Mouse (Mus musculus) frontal cortex, postnatal 25 days (tissue): ENCODE measurements around the gene Bmp2k.

Source experiments
- DNase-seq, 2 experiments: peaks; one replicate each; pipeline ENCODE4 v3.0.0; 2022; ENCODE audit warnings: low spot score in 2 of 2

Bmp2k gene

DNA sequence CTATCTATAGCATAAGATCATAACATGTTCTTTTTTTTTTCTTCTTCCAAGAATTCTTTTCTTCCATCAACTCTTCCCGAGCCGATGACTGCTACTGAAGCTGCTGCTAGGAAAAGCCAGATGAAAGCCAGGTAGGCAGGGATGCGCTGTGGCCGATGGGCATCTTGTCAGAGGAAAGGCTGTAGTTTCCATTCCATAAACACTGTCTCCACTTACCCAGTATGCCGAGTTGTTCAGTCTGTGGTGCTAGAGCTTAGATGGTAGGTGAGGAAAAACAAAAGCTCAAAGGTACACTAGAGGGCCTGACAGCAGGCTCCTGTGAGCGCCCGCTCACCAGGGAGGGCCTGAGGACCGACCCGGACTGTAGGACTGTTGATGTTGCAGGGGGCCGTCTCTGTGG is 57.3 kb downstream of the Bmp2k start:
- no peak for DNase-seq

DNA sequence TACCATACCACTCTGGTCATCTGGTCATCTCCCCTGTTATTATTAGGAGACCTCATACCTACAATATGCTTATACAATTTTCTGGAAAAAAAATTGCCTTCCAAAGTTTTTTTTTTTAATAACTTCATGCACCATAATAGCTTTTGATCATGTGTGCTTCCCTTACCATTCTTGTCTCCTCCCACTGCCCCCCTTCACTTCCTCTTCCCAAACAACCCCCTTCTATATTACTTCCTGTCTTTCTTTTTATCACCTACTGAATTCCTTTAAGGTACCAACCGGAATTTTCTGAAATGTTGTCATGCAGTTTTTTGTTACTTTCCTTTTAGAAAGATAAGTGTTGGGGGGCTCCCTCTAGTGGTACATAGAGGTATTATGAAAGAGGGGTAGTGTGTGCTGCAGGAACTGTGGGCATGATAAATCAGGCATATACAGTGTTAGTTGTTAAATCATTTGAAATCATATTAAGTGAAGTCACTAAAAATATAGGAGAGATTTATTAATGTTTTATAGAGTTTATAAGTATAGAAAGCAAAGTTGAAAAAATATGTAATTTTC is 58.1 kb downstream of the Bmp2k start:
- no peak for DNase-seq

DNA sequence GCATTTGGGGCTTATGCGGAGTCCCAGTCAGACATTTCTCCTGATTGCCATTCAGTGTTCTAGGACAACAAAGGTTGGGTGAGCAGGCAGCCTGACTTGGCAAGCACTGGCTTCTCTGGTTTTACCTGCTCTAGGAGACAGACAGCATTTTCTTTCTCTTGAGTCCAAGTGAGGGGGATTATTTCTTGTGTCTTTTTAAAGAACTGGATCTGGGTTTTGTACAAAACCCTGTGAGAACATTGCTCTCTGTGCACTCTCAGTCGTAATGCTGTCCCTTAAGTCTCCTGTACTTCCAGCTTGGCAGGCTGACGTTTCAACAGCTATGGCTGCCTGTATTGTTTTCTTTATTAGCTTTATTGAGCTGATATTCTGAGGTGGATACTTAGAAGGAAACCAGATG is 58.9 kb downstream of the Bmp2k start:
- DNase-seq: no peak

DNA sequence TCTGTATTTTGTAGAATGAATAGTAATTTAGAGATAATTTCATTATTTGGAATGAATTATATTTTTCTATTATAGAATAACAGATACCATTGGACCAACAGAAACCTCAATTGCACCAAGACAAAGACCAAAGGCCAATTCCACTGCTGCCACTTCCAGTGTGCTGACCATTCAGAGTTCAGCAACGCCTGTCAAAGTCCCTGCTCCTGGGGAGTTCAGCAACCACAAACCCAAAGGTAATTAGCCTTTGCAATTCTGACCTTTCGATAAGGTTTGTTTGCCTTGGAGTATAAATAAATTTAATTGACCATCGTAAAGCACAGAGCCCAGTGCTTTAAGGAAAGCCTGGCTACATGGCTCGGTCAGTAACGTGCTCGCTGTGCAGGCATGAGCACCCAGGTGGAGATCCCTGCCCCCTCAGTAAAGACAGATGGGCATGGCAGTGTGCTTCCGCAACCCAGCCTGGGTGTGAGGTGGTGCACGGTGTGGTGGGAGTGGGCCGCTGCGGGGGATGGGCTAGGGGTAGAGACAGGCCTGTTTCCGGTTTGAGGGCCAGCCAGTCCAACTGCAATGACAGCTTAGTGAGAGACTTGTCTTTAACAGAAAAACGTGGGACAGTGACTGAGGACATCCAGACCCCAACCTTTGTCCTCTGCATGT is 59.4 kb downstream of the Bmp2k start:
- DNase-seq: no peak

DNA sequence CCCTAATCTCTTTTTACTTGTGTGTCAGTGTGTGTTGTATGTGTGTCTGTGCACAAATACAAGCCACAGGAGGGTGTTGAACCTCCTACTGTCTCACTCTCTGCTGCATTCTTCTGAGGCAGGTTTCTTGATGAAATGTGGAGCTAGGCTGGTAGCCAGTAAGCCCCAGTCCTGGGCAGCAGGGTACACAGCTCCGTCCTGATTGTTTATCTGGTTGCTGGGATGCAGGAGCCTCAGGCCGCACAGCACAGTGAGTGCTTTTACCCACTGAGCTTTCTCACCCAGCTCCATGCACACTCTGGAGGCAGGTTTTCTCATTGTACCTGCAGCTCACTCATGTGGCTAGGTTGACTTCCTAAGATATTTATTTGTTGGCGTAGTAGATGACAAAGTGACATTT is 63.4 kb downstream of the Bmp2k start:
- no peak for DNase-seq

DNA sequence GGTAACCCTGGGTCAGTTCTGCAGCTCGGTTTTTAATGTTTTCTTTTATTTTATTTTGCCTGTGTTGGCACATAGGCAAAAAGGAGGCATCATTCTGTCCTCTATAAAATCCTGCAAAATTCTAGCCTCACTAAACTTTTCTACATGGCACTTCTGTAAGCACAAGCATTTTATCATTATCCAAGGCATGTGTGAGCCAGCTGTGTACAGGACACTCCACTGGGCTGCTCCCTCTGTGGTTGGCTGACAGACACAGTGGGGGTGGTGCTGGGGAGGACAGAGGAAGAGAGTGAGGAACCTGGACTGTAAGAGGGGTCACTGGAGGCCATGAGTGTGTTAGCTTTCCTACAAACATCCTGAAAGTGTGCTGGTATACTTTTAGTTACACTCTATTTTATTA is 64.6 kb downstream of the Bmp2k start:
- DNase-seq: no peak

DNA sequence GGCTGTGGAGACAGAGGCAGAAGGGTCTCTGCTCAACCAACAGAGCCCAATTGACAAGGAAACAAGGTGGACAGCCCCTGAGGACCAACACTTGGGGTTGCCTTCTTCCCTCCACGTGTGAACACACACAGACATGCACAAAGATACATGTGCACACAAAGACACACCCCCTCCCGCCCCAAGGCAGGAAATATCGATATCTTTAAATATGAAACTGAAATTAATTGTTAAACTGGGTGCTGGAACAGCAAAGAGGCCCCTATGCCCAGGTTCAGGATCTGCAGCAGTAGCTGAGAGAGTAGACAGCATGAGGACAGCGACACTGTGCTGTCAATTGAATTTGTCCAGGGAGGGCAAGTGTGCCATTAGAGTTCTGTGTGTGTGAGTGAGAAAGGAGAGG is 68.3 kb downstream of the Bmp2k start:
- no peak for DNase-seq

DNA sequence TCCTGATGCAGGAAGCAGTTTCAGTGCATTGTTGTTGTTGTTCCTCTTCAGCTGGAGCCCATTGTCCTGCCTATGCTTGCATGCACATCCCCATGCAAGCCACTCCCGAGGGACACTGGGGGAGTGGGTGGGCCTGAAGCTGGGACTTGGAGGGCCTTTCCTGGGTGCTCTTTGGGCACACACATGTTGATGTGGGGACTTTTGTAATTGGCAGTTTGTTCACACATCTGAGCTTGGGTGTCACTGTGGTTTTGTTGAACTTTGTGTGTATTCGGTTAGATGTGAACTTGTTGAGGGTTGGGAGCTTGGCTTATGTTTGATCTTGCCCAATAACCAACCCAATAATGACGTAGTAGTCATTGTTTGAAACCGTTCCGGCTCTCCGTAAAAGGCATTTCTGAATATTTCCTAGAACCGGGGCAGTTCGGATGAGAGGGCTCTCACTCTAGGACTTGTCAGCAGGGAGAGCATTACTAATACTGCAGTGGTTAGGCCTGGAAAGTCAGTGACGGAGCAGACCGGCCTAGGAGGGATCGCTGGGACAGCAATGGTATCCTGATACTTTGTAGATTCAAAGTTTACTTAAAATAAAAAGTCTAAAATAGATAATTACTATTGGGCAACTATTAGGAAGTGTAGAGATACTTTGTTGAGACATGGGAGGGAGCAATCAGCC is 78.1 kb downstream of the Bmp2k start:
- no peak for DNase-seq

DNA sequence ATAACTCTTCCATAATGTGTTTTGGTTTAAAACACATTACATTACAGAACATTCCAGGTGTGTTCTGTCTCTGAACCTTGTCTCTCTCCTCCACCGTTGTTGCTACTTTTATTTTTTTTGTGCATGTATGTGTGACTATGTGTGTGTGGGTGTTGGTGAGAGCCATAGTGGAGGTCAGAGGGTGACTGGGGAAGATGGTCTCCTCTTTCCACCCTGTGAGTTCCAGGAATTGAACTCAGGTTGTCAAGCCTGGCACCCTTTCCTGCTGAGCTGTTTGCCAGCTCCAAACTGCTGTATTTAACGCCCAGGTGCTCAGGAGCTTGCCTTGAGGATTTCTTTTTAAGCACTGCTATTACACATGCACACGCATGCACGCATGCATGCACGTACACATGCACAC is 78.7 kb downstream of the Bmp2k start:
- no peak for DNase-seq

DNA sequence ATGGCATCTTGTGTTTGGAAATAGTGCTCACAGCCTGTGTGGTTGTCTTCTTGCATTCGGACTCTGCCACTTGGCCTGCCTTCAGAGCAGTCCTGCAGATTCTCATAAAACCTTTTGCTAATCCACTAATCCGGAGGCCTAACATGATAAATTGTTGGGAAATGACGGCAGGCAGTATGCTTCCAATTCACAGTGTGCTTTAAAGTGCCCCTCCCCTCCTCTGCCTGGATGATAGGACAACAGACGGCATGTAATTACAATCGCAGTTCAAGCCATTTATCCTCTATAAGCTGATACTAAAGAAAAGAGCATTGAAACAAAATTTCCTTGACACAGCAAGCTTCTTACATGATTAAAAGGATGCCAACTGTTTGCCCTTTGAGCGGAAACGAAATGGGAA is 80.2 kb downstream of the Bmp2k start:
- DNase-seq: no peak

DNA sequence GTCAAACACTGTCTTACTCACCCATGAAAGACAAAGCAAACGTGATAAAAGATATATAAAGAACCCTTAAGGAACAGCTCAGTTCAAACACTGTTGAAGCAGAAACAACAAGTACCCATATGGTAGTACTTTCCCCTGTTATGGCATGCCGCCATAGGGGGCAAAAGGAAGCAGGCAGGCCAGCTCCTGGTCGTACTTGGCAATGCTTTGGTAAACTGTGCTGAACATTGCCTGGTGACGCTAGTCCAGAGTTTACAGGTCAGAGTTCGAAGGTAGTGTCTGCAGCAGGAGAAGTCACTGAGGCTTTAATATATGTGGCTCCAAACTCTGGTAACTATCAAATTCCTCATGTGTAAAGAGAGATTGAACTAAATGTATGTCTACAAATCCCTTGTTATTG is 81.2 kb downstream of the Bmp2k start:
- no peak for DNase-seq

DNA sequence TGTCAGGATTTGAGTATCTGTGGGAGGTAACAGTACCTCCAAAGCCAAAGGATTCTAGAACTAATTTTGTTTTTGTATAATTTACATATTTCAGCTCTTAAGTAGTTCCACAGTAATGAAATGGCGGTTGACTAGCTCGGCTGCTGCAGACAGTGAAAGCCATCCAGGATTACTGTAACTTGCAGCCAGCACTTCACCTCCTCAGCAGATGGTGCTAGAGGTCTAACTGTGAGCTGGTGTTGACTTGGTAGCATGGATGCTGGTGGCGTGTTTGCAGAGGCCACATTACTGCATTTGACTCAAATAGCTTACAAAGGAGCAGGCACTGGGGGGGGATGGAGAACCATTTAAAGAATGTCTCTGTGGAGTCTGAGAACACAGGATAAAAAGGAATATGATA is 84.0 kb downstream of the Bmp2k start:
- DNase-seq: peak in 1 of 2 experiments; percentile 28

DNA sequence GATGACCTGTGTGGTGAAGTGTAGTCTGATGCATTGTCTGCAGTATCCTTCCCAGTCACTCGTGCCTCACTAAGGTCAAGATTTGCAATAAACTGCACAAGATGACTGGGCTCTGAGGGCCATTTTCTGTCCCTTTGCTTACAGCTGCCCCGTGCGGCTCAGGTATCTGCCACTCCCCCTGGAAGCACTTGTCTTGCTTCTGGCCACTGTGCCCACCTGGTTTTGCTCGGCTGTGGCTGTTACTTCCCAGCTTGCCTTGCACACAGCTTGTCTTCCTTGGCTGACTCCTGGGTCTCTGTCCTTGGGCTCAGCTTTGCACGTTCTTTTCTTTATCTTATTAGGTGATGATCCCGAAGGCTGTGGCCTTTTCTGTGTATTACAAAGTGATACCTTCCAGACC is 86.2 kb downstream of the Bmp2k start:
- DNase-seq: no peak

DNA sequence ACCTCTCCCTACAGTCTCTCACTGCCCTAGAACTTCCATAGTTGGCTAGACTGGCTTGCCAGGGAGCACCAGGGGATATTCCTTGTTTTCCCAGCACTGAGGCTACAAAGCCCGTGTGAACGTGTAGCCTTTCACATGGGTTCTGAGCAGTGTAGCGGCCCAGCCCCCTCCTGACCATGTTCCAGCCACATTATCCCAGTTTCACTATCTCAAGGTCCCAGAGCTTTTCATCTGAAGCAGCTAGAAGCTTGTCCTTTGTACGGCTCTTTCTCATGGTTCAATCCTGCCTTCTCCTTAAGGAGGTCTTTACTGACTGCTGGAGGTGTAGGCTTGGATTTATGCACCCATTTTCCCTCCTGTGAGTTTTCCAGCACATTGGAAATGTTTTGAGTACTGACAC is 87.1 kb downstream of the Bmp2k start:
- no peak for DNase-seq

DNA sequence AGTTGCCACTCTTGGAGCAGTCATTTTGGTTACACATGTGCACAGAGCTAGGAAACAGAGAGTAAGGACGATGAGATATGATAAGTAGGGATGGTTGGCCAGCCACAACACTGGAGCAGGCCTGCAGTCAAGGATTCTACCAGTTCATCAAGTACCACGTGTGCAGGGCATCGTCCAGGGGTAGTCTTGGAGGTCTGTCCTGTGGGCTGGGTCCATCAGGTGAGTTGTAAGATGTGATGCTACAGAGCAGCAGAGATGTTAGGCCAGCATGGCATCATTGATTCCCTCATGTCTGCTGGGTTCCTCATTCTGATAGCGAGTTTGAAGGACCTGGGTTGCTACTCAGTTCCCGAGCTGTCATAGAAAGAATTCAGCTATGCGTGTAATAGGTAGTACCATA is 87.6 kb downstream of the Bmp2k start:
- no peak for DNase-seq

DNA sequence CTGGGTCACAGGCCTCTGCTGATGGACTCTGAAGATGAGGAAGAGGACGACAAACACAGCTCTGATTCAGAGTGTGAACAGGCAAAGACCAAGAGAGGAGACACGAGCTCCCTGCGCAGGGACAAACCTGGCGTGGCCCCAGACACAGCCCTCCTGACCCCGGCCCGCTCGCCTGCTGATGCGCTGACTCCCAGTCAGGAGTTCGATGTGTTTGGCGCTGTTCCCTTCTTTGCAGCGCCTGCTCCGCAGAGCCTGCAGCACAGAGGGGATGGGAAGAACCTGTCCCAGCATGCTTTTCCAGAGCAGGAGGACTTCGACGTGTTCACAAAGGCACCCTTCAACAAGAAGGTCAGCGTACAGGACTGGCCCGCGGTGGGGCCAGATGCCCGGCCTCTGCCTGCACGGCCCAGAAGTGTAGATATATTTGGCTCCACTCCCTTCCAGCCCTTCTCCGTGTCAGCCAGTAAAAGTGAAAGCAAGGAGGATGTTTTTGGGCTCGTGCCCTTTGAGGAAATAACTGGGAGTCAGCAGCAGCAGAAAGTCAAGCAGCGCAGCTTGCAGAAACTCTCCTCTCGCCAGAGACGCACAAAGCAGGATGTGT is 89.6 kb downstream of the Bmp2k start:
- DNase-seq: no peak

DNA sequence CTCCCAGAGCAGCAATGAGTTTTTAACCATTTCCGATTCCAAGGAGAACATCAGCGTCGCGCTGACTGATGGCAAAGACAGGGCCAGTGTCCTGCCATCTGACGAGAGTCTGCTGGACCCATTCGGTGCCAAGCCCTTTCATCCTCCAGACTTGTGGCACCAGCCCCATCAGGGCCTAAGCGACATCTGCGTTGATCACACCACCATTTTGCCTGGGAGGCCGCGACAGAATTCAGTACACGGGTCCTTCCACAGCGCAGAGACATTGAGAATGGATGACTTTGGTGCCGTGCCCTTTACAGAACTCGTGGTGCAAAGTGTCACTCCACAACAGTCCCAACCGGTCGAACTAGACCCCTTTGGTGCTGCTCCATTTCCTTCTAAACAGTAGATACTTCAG is 90.3 kb downstream of the Bmp2k start:
- no peak for DNase-seq

DNA sequence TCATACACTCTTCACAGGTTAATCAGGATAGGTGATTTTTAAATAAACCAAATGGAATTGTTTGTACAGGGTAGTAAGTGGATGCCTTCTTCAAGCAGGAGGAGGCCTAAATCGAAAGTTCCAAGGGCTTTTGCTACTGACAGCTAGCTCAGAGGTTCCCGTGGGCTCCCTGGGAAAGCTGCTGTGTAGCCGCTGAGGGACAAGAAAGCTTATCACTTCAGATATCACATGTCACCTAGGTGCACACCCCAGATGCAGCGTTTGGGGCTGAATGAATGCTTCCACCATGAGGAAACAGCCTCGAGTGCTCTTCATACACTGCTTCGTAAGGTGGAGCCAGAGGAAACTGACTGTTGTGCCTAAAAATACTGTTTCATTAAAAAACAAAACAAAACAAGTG is 90.7 kb downstream of the Bmp2k start:
- no peak for DNase-seq

DNA sequence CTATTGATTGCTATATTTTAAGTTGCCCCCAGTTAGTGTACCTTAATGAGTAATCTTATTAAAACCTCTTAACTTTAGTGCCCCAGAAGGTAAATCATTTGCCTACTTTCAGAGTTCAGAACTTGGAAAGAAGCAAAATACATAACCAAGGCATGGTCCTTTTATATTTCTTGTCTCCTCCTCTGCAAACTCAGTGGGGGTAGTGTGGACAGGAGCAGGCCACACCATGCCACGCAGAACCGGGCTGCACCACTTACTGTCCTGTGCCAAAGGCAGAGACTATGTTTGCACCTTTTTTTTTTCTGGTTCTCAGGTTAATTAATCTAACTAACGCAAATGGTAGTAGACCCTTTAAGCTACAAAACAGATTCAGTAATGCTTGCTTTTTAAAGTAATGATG is 91.9 kb downstream of the Bmp2k start:
- no peak for DNase-seq

DNA sequence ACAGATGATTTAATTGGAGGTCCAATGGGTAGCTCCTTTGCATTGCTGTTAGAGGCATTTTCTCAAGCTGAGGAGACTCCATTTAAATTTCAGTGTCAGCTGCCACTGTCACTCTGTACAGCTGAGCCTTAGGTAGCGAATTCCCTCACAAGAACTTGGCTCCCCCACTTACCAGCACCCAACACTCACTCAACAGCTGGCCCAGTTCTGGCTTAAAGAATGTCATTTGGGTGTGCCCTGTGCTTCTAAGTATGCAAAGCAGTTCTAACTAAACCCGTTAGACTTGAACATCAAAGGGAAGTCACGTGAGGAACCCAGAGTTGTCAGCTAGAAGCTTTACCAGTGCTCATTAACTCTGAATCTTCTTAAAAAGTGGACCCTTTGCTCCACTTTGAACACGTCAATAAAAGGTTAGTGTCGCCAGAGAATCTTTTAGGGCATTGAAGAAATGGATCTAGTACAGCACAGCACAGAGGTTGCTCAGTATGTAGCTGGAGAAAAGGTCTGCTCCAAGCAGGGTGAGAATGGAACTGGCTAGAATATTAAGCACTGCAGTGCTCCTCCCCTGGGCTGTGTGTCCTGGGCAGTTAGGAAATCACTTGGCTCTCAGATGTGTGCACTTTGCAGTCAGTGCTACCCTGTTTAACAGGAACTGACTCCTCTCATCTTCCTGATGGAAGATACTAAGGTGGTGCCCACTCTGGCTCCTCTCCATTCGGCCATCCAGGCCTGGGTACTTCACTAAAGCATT is 92.7 kb downstream of the Bmp2k start:
- DNase-seq: no peak

DNA sequence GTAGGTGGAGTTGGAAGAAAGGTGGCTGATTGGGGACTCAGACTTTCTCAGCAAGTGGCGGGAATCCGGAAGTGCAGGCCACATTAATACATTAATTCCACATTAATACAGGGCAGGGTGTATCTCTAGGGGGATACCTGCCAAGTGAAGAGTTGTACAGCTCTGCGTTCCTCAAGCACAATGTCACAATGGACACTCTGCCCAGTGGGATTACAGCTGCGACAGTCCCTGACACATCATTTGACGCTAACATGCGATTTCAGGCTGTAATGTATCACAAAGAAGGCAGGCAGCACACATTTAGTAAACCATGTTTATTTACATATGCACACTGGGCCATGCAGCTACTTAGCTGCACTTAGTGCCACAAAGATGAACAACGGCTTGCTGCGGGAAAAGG is 95.5 kb downstream of the Bmp2k start:
- DNase-seq: no peak

DNA sequence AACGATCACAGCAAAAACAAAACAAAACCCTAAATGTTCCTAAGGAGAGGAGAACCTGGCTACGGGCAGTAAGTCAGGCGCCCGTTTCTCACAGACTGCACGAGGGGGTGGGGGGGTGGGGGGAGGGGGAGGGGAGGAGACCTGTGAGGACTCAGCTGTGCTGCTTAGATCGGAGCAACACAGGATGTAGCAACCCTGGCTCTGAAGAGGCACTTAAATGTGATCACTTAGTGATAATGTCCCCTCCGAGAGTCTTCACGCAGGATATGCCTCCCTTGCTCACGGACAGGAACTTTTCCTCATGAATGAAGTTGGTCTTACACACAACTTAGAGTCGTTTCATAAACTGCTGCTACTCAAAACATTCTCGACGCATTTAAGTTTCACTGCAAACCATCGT is 97.8 kb downstream of the Bmp2k start:
- no peak for DNase-seq

DNA sequence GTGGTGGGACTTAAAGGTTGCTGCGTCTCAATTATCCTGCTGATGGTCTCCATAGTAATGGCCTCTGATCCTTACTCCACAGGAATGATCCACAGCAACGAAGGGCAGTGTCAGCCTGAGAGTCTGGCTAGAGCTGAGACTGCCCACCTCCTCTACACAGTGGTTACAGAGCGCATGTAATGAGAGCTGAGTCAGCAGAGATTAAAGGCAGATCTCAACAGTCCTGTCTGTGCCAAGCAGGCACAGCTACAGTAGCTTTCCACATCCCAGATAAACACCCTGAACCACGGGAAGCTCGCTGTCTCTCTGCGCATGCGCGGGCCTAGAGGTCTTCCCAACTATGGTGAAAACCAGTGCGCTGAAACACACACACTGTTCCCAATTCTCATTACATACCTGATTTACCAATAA is 100.1 kb downstream of the Bmp2k start:
- DNase-seq: no peak
